Mouse (Mus musculus) cerebellum, adult 2 months (tissue): ENCODE results near the gene Bglap.

Experiments used
- CTCF ChIP-seq: fragments of 200-500 bp; IDR thresholded peaks from 2 replicates; pipeline ENCODE4 v1.5.1; 2011; ENCODE audit warnings: low read depth, mild to moderate bottlenecking, control low read depth, low read length, moderate library complexity, borderline replicate concordance; ENCODE audit not compliant: insufficient read depth
- POLR2A ChIP-seq: fragments of 200-500 bp; IDR thresholded peaks from 2 replicates; pipeline ENCODE4 v1.6.1; 2011; ENCODE audit warnings: low read length, control low read depth, borderline replicate concordance; ENCODE audit not compliant: insufficient read depth

DNA sequence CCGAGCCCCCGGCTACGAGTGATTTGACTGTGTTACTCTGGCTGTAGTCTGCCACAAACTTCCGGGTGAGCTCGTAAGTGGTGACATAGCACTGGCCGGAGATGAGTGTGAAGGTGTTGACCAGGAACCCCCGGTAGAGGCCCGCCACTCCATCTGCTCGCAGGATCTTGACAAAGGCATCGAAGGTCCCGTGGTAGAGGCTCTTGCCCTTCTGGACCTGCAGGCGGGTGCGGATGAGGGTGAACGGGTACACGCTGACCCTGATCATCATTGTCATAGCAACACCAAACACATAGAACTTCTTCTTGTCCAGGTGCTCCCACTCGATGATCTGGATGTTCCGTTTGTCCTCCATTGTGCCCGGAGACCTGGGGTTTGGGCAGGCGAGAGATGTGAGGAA lies 36.5 kb upstream of the Bglap start:
- TF ChIP-seq CTCF: no peak
- no peak for TF ChIP-seq POLR2A
